Mouse (Mus musculus): ENCODE measurements at regions not wholly inside any gene's neighbourhood (a gene's known extent, or its start where the extent isn't known, plus 50 kb on each side); places are given as distances from the start of the nearest gene placed in this dataset.

- H3K4me3 ChIP-seq (ENCODE audit: insufficient read depth, low read depth, low read length): no peak overlapping the region
- WGBS: 76% methylated on average over 3 of the region's 3 CpGs
- H3K4me1 ChIP-seq (ENCODE audit: control insufficient read depth, insufficient read depth, low read length): no peaks in the 10 kb centered on the region
Measured at GRCm38 (mm10) chr4:8968741-8969140, 729.9 kb upstream of the Car8 start.

GRCm38 (mm10) chr4:8967986-8968385, 729.1 kb upstream of the Car8 start:
- no peak for TF ChIP-seq CTCF (IDR thresholded peaks at IDR 0.05; ENCODE audit: insufficient read depth, low read depth, low read length)
- TF ChIP-seq POLR2A (IDR thresholded peaks at IDR 0.05; ENCODE audit: insufficient read depth, low read depth, low read length): no peak
- no peak overlapping the region for H3K27ac ChIP-seq (ENCODE audit: insufficient read depth, low read depth, low read length)
- 89% methylated on average over 3 of the region's 3 CpGs for WGBS
- H3K4me1 ChIP-seq (ENCODE audit: control insufficient read depth, insufficient read depth, low read length): no peaks in the 10 kb centered on the region
- no peak overlapping the region for H3K4me3 ChIP-seq (ENCODE audit: insufficient read depth, low read depth, low read length)

More at GRCm38 (mm10) chr4:8968741-8969140, 729.9 kb upstream of the Car8 start:
- TF ChIP-seq CTCF (IDR thresholded peaks at IDR 0.05; ENCODE audit: insufficient read depth, low read depth, low read length) (no peak), POLR2A (IDR thresholded peaks at IDR 0.05; ENCODE audit: insufficient read depth, low read depth, low read length) (no peak)
- H3K27ac ChIP-seq (ENCODE audit: insufficient read depth, low read depth, low read length): no peak overlapping the region

DNA sequence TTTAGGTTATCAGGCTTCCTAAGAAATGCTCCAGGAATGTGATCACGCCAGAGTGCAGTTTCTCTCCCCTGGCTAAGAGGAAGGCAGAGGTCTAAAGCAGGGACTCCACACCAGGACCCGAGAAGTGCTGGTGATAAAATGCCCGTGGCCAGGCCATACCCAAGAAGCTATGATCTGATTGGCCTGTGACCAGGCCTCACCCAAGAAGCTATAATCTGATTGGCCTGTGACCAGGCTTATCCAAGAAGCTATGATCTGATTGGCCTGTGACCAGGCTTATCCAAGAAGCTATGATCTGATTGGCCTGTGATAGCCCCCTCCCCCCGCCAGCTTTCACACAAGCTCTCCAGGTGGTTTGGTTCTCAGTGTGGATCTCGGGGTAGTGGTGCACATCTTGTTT, 726.7 kb upstream of the Car8 start:
- Histone ChIP-seq H3K4me3 (ENCODE audit: insufficient read depth, low read depth, low read length) (no peak overlapping the region), H3K27ac (ENCODE audit: insufficient read depth, low read depth, low read length) (no peak overlapping the region), H3K4me1 (ENCODE audit: control insufficient read depth, insufficient read depth, low read length) (no peaks in the 10 kb centered on the region)
- TF ChIP-seq POLR2A (IDR thresholded peaks at IDR 0.05; ENCODE audit: insufficient read depth, low read depth, low read length) (no peak), CTCF (IDR thresholded peaks at IDR 0.05; ENCODE audit: insufficient read depth, low read depth, low read length) (no peak)
- 95% methylated on average over 5 of the region's 5 CpGs for WGBS

DNA sequence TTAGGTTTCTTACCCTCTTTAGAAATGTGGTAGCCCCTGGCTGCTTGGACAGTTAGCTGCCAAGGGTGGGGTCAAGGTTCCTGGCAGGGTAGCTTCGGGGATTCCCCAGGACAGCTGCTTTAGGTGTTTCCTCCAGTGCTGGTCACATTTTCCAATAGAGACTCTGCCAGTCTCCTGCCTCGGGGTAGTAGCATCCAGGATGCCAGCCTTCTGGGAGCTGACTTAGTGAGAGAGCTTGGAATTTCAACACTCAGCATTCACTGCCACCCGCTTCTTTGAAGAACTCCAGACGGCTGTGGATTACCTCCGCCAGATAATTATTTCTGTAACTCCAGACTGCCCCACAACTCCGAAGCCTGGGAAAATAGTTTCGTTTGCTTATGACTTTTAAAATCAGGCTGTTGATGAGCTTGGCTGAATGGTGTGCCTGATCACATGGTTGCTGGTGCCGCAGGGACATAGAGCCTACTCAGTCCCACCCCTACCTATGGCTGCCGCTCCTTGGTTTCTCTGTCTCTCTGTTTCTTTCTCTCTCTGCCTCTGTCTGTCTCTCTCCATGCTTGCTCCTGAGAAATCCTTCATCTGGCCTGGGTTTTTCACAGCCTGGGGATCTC, 724.2 kb upstream of the Car8 start:
- H3K27ac ChIP-seq (ENCODE audit: insufficient read depth, low read depth, low read length): no peak overlapping the region
- no peak overlapping the region for H3K4me3 ChIP-seq (ENCODE audit: insufficient read depth, low read depth, low read length)
- TF ChIP-seq CTCF (IDR thresholded peaks at IDR 0.05; ENCODE audit: insufficient read depth, low read depth, low read length) (no peak), POLR2A (IDR thresholded peaks at IDR 0.05; ENCODE audit: insufficient read depth, low read depth, low read length) (no peak)
- peaks cover under 1% of the 10 kb centered on the region; the same call in 1 of the 2 replicates for H3K4me1 ChIP-seq (ENCODE audit: control insufficient read depth, insufficient read depth, low read length)
- 71% methylated on average over 9 of the region's 9 CpGs for WGBS

GRCm38 (mm10) chr4:8961851-8962250, 723.0 kb upstream of the Car8 start:
- no peak for TF ChIP-seq POLR2A (IDR thresholded peaks at IDR 0.05; ENCODE audit: insufficient read depth, low read depth, low read length)
- TF ChIP-seq CTCF (IDR thresholded peaks at IDR 0.05; ENCODE audit: insufficient read depth, low read depth, low read length): no peak
- 88% methylated on average over 6 of the region's 6 CpGs for WGBS
- Histone ChIP-seq H3K4me1 (ENCODE audit: control insufficient read depth, insufficient read depth, low read length) (peaks cover 6% of the 10 kb centered on the region; the same call in 1 of the 2 replicates), H3K4me3 (ENCODE audit: insufficient read depth, low read depth, low read length) (no peak overlapping the region), H3K27ac (ENCODE audit: insufficient read depth, low read depth, low read length) (no peak overlapping the region)

- Histone ChIP-seq H3K4me3 (ENCODE audit: insufficient read depth, low read depth, low read length) (no peak overlapping the region), H3K4me1 (ENCODE audit: control insufficient read depth, insufficient read depth, low read length) (peaks cover 13% of the 10 kb centered on the region), H3K27ac (ENCODE audit: insufficient read depth, low read depth, low read length) (no peak overlapping the region)
- TF ChIP-seq POLR2A (IDR thresholded peaks at IDR 0.05; ENCODE audit: insufficient read depth, low read depth, low read length): no peak
- no peak for TF ChIP-seq CTCF (IDR thresholded peaks at IDR 0.05; ENCODE audit: insufficient read depth, low read depth, low read length)
- WGBS: 36% methylated on average over 6 of the region's 6 CpGs
Measured at GRCm38 (mm10) chr4:8957771-8958170, 718.9 kb upstream of the Car8 start.

DNA sequence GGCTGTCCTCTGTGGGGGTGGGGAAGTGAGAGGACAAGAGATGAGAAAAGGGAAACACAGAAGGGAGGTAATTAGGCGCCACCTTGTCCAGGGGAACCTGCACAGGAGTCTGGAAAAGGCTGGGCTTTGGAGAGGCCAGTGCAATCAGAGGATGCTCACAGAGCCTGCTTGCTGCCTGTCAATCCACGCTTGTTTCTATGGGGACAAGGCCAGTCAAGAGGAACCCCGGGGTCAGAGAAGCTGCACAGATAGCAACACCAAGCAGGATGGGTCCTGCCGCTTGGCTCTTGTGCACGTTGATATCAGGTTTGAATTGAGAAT, 718.1 kb upstream of the Car8 start:
- 75% methylated on average over 5 of the region's 5 CpGs for WGBS
- no peak for TF ChIP-seq CTCF (IDR thresholded peaks at IDR 0.05; ENCODE audit: insufficient read depth, low read depth, low read length)
- no peak for TF ChIP-seq POLR2A (IDR thresholded peaks at IDR 0.05; ENCODE audit: insufficient read depth, low read depth, low read length)
- no peak overlapping the region for H3K4me3 ChIP-seq (ENCODE audit: insufficient read depth, low read depth, low read length)
- H3K27ac ChIP-seq (ENCODE audit: insufficient read depth, low read depth, low read length): no peak overlapping the region
- peaks cover 13% of the 10 kb centered on the region for H3K4me1 ChIP-seq (ENCODE audit: control insufficient read depth, insufficient read depth, low read length)

DNA sequence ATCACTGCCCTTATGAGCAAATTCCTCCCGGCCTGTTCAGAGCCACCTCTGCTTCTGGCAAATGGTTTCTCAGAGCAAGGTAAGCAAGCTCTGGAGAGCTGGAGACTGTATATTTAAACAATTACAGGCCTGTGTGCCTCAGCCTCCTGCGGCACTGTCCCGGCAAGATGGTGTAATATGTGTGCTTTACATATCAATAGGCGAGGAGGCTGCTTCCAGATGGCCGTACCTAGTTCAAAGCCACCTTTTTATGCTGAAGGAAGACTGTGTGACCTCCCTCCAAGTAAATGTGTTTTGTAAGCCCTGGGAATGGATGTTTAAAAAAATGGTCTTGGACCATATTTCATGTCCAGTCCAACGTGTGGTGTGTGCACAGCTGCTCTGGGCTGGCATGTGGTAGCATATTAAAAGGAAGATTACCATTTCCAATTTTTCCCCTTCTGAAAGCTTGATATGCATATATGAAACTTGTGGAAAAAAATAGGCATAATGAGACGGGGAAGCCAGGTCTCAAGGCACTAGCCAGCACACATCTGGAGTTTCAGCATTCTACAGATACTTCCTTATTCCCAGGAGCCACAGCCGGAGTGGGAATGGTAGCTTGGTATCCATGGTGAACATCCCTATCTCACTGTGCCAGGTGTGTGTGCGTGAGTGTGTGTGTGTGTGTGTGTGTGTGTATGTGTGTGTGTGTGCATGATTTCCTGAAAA, 717.6 kb upstream of the Car8 start:
- H3K27ac ChIP-seq (ENCODE audit: insufficient read depth, low read depth, low read length): no peak overlapping the region
- 90% methylated on average over 9 of the region's 9 CpGs for WGBS
- no peak overlapping the region for H3K4me3 ChIP-seq (ENCODE audit: insufficient read depth, low read depth, low read length)
- H3K4me1 ChIP-seq (ENCODE audit: control insufficient read depth, insufficient read depth, low read length): peaks cover 13% of the 10 kb centered on the region
- TF ChIP-seq CTCF (IDR thresholded peaks at IDR 0.05; ENCODE audit: insufficient read depth, low read depth, low read length) (no peak), POLR2A (IDR thresholded peaks at IDR 0.05; ENCODE audit: insufficient read depth, low read depth, low read length) (no peak)

DNA sequence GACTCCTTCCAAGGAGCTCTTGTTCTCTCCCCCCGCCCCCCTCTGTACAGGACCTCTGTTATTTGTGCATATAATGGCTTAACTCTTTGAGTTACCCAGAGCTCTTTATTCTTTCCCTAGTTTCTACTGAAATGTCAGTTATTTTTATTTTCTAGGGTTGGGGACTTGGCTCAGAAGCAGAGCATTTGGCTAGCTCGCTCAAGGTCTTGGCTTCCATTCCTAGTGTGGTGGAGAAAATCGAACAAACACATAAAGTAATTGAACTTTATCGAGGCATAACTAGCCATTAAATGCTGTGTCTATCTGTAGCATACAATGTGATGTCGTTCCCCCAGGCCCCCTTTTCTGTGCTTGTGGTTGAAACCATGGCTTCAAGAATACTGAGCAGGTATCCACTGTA, 716.5 kb upstream of the Car8 start:
- Histone ChIP-seq H3K4me1 (ENCODE audit: control insufficient read depth, insufficient read depth, low read length) (peaks cover 13% of the 10 kb centered on the region), H3K27ac (ENCODE audit: insufficient read depth, low read depth, low read length) (no peak overlapping the region), H3K4me3 (ENCODE audit: insufficient read depth, low read depth, low read length) (no peak overlapping the region)
- TF ChIP-seq POLR2A (IDR thresholded peaks at IDR 0.05; ENCODE audit: insufficient read depth, low read depth, low read length): no peak
- TF ChIP-seq CTCF (IDR thresholded peaks at IDR 0.05; ENCODE audit: insufficient read depth, low read depth, low read length): no peak
- 58% methylated on average over 5 of the region's 5 CpGs for whole genome bisulfite sequencing
